Mouse (Mus musculus) left cerebral cortex, postnatal 36 days (tissue): ENCODE results near the gene Ripk4. TPM values are rescaled to one million over a fixed set of nuclear protein-coding genes. Genes with fewer than 3 reads are reported as not detected.

Experiments used
- DNase-seq, 2 experiments: peaks; one replicate each; pipeline ENCODE4 v3.0.0; 2021 to 2022; ENCODE audit warnings: low spot score in 2 of 2, mixed read lengths in 1 of 2
- intact Hi-C: fragments of 180-260 bp; cut with DNase I; formaldehyde crosslinking; loops from one replicate; pipeline ENCODE4 v1.15.1; 2025
- total RNA-seq, 2 experiments: library from RNA; stranded (reverse); gene quantifications; 2 replicates each; pipeline ENCODE4 v1.2.3; 2021

Ripk4 gene
- total RNA-seq, 2 experiments from 2014 or later: 0.27 to 0.52 TPM

- intact Hi-C loops: no loop called here
- no peak for DNase-seq
These were observed 15.2 kb downstream of the Ripk4 start for GRCm38 (mm10) chr16:97748421-97748820.

DNA sequence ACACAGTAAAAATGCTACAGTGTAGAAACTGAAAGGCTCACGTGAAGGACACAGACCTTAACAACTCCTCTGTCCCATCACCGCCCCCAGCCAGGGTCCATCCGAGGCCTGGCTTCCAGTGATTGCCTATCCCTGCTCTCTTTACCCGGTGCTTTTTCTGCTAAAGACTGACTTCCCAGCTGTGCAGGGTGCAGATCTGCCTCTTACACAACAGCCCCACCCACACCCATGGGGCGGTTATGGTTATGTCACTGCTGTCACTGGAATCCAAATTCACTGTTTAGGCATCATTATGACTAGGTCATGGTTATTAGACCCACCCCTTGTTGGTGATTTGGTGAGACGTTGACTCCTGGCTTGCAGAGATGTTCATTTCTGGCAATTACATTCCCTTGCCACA is 25.6 kb downstream of the Ripk4 start:
- DNase-seq: no peak

DNA sequence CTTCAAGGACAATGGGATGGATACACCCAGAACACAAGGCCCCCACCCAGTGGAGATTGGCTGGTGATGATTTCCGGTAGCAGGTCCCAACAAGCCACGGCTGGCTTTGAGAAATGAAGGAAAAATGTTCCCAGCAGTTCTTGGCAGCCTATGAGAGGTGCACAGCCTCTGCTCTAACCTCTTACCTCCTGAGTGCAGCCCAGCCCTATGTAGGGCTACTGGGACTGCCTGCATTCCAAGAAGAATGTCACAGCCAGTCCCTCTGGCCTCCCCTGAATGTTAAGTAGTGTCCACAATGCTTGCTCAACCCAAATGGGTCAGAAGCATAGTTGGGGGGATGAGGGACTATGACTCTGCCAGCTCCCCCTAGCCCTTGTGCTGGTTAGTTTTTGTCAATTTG is 27.0 kb downstream of the Ripk4 start:
- DNase-seq: no peak
- intact Hi-C loops: no loop called here

More for the DNA sequence above, 25.6 kb downstream of the Ripk4 start:
- intact Hi-C loops: no loop called here

DNA sequence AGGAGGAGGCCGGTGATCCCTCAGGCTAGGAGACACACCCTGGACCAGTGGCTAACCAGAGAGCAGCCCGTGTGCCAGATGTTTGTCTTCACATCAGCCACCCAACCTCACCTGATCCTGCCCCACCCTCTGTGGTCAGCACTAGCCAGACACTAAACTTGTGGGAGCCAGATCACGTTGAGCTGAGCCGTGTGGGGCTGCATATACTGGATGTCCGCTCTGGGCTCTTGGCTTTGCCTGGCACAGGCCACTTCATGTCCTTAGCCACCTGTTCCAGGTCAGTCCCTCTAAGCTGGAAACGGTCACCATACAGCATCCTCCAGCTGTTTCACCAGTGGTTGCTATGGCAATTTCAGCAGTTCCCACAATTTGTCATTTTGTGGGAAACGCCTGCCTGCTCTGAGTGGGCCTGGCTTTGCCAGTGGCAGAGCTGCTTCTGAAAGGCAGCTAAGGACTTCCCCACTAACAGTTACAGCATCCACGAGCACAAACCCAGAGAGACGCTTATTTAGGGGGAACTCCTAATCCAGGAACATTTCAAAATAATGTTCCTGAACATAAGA is 28.7 kb downstream of the Ripk4 start:
- intact Hi-C loops: no loop called here

GRCm38 (mm10) chr16:97733599-97733998 is 30.0 kb downstream of the Ripk4 start:
- intact Hi-C loops: no loop called here
- no peak for DNase-seq

More for the DNA sequence above, 28.7 kb downstream of the Ripk4 start:
- DNase-seq: no peak

DNA sequence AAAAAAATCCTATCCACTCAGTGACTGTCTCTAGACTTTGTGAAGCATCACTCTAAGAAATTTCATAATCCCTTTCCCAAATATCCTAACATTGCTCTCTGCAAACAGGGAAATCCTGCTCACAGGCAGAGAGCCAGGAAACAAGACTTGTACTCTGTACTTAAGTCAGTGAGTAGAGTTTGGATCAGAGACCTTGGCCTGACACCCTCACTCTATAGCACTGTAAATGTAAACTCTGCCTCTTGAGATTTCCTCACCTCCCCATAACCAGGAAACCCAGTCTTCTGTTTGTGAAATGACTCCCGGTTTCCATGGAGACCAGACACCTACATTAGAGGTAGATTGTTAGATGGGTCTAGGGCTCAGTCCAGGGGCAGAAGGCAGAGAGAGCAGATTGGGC is 33.3 kb downstream of the Ripk4 start:
- no peak for DNase-seq
- intact Hi-C loops: no loop called here

DNA sequence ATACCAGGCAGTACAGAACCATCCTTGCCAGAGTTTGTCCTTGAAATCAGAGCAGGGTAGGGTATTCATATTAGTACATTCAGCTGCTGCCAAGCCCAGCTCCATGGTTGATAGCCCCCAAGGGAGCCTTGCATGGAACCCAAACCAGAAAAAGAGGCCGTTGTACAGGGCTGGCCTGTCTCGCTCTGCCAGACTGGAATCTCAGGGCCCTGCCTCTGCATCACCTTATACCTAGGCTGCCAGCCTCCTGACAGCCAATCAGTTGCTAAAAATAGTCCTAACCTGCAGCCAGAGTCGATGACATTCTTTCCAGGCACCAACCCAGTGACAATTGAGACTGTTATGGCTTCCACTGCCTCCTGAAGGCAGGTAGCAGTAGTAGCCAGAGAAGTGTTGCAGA is 37.2 kb downstream of the Ripk4 start:
- intact Hi-C loops: no loop called here
- no peak for DNase-seq

- no peak for DNase-seq
- intact Hi-C loops: no loop called here
These were observed 43.5 kb downstream of the Ripk4 start for GRCm38 (mm10) chr16:97720093-97720492.

DNA sequence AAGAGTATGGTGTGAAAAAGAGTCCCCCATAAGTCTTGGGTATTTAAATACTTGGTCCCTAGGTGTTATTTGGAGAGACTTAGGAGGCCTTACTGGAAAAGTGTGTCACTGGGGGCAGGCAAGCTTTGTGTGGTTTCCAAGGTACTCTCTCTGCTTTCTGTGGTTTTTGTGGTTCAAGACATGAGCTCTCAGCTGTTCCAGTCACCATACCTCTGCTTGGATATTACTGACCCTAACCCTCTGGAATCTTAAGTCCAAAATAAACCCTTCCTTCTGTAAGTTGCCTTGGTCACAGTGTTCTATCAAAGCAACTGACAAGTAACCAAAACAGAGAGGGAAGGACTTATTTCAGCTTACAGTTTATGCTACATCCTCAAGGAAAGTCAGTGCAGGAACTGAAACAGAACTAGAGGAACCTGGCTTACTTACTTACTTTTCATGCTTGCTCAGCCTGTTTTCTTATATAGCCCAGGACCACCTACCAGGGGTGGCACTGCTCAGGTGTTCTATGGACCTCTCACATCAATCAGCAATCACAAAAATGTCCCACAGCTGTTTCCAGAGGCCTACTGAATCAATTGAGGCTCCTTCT is 44.1 kb downstream of the Ripk4 start:
- DNase-seq: no peak
- intact Hi-C loops: no loop called here

- no peak for DNase-seq
- intact Hi-C loops: no loop called here
These were observed 47.0 kb downstream of the Ripk4 start for GRCm38 (mm10) chr16:97716567-97716966.

DNA sequence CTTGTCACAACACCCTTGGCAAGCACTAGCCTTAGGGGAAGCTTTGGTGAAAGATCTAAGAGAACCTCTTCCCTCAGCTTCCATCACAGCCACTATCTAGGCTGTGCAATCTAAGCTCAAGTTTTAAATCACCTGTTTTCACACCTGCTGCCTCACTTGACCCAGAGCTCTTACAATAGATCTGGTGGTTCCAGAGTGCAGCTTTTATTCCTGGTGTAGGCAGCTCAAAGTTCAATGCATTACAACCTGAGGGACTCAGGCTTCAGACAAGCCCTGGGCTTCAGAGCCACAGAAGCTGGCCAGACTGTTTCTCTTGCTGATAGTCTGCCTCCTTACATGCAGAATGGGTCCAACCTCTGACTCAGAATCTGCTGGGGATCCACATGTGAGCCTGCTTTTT is 51.5 kb downstream of the Ripk4 start:
- intact Hi-C loops: no loop called here
- no peak for DNase-seq

DNA sequence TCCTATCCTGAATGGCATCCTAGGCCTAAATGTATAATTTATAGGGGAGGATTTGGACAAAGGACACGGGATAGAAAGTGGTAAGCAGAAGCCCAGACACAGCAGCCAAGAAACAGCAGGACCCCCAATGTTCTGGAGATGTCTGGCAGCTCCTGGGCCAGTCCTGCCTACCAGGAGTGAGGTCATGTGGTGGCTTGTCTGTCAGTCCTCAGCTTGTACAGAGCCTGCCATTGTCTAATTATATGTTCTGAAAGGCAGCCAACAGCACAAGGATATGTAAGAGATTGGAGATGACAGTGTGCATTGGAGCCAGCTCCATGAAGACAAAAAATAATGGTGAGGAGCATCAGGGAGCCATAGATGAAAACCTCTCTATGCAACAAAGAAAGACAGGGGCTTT is 61.7 kb downstream of the Ripk4 start:
- no peak for DNase-seq
- intact Hi-C loops: no loop called here

DNA sequence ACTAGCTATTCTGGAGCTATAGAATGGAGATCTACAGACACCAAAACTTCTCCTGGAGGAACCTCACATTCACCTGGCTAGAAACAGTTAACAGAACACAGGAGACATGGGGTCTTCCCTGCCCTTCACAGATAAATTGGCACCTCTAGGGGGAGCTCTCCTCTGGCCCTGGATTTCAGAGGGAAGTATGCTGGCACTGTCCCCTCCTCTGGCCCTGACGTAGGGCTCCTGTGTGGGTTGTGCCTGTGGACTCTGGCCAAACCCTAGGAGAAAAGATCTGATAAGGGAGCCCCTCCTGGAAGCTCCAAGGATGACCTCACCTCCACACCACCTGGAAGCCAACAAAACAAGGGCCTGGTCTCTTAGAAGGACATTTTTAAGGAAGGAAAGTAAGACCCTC is 65.8 kb downstream of the Ripk4 start:
- DNase-seq: no peak
- intact Hi-C loops: no loop called here

- intact Hi-C loops: no loop called here
- no peak for DNase-seq
These were observed 67.9 kb downstream of the Ripk4 start for GRCm38 (mm10) chr16:97695709-97696108.

Other genes starting within 250 kb of the Ripk4 start
- gene Fam3b, start 249.0 kb downstream of the Ripk4 start, total RNA-seq: not detected
- not detected for gene Tmprss2, start 152.6 kb downstream of the Ripk4 start, total RNA-seq
- gene Prdm15, start 88.1 kb upstream of the Ripk4 start, total RNA-seq: 10 to 100 TPM; 17.0 to 26.0 TPM
- gene C2cd2, start 198.8 kb upstream of the Ripk4 start, total RNA-seq: 10 to 100 TPM; 12.1 to 24.4 TPM
- 10 to 100 TPM; 25.8 to 27.7 TPM for gene Zbtb21, start 198.8 kb upstream of the Ripk4 start, total RNA-seq
- gene B230307C23Rik, start 233.5 kb upstream of the Ripk4 start, total RNA-seq: 10 to 100 TPM; 20.2 to 26.0 TPM